Mouse (Mus musculus) embryonic facial prominence, embryonic 12.5 days (tissue): ENCODE measurements around the gene Gm49342. TPM values are rescaled to one million over a fixed set of nuclear protein-coding genes. Genes with fewer than 3 reads are reported as not detected.

ENCODE experiments used
- ATAC-seq: fragments of 200-750 bp; cut with Nextera tagmentation; 2 replicates; pipeline ENCODE4 v1.8.0; 2017; ENCODE audit not compliant: insufficient number of reproducible peaks, insufficient read depth, low FRiP score, low TSS enrichment
- H3K27ac ChIP-seq: fragments of 300-500 bp; sonication (generic); 2 replicates; pipeline ENCODE4 v1.5.1; 2016; ENCODE audit warnings: mild to moderate bottlenecking
- H3K27me3 ChIP-seq: fragments of 300-500 bp; sonication (generic); 2 replicates; pipeline ENCODE4 v1.6.1; 2016; ENCODE audit warnings: mild to moderate bottlenecking, moderate library complexity
- H3K36me3 ChIP-seq: fragments of 300-500 bp; sonication (generic); 2 replicates; pipeline ENCODE4 v1.6.1; 2016; ENCODE audit warnings: mild to moderate bottlenecking
- H3K4me1 ChIP-seq: fragments of 300-500 bp; sonication (generic); 2 replicates; pipeline ENCODE4 v1.6.1; 2016
- H3K4me2 ChIP-seq: fragments of 300-500 bp; sonication (generic); replicated peaks from 2 replicates; pipeline ENCODE4 v1.6.1; 2016; ENCODE audit warnings: mild to moderate bottlenecking, moderate library complexity
- H3K4me3 ChIP-seq: fragments of 300-500 bp; sonication (generic); 2 replicates; pipeline ENCODE4 v1.5.1; 2016; ENCODE audit warnings: mild to moderate bottlenecking
- H3K9ac ChIP-seq: fragments of 300-500 bp; sonication (generic); 2 replicates; pipeline ENCODE4 v1.6.1; 2016; ENCODE audit warnings: mild to moderate bottlenecking, moderate library complexity
- H3K9me3 ChIP-seq: fragments of 300-500 bp; sonication (generic); 2 replicates; pipeline ENCODE4 v1.6.1; 2016; ENCODE audit warnings: mild to moderate bottlenecking, moderate library complexity
- WGBS: fragments of 180-500 bp; shearing (Covaris S2); methylation state at CpG from one replicate; pipeline ENCODE4 v1.1.7; 2016; 5-methylcytosine and 5-hydroxymethylcytosine counted together
- polyA plus RNA-seq: library from polyadenylated mRNA; unstranded; fragments of >200 nt; fragmentation: Nextera tagmentation; extraction: Ambion mirVana; gene quantifications from 2 replicates; pipeline ENCODE4 v1.2.1, GENCODE M21; 2016

Gm49342 gene
- polyA plus RNA-seq, 1 experiment from 2014 or later, result not detected

DNA sequence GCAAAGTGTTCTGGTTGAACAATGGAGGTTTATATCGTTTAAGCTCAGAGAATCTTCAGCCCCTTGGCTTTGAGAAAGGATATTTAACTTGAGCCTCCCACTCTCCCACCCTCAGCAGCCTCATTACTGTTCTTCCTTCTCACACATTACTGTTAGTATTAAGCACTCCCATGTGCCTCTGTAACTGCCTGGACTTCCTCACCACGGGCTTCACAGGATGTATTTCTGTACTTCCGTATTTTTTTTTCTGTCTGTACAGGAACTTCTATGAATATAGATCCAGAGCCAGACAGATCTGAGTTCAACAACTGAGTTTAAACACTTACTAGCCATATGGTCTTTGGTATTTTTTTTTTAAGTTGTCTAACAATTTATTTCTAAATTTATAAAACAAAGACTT, 52.8 kb downstream of the Gm49342 start:
- H3K27ac ChIP-seq, result no peak overlapping the region
- H3K27me3 ChIP-seq, result no peaks in the 10 kb centered on the region
- no peak overlapping the region for H3K4me3 ChIP-seq
- H3K36me3 ChIP-seq, result no peaks in the 10 kb centered on the region
- H3K9me3 ChIP-seq, result no peaks in the 10 kb centered on the region
- H3K4me1 ChIP-seq, result no peaks in the 10 kb centered on the region
- ATAC-seq, result no peak
- H3K4me2 ChIP-seq, result no peak overlapping the region
- WGBS, result 73% methylated on average over 3 of the region's 3 CpGs
- H3K9ac ChIP-seq, result no peak overlapping the region

DNA sequence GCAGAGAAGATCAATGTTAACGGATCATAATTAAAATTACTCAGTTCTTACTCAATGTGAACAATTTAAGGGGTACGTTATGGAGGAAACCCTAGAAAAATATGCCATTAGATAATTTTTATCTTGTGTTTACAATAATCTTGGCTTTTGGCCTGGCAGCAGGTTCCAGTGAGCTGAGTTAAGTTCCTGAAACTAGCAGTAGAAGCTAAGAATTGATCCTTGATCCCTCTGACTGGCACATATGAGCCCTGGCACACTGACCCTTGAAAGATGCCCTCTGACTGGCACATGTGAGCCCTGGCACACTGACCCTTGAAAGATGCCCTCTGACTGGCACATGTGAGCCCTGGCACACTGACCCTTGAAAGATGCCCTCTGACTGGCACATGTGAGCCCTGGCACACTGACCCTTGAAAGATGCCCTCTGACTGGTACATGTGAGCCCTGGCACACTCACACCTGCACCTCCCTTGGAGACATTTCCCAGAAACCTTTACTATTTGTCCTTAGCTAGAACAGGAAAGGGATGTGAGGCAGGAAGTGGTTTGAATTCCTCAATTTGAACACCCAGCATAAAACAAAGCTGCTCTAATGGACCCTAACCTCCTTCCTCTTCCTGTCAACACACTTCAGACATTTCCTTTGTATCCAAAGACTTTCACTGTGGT, 53.8 kb downstream of the Gm49342 start:
- ATAC-seq, result no peak
- no peaks in the 10 kb centered on the region for H3K27me3 ChIP-seq
- no peaks in the 10 kb centered on the region for H3K4me1 ChIP-seq
- WGBS, result 80% methylated on average over 2 of the region's 2 CpGs
- no peak overlapping the region for H3K9ac ChIP-seq
- H3K9me3 ChIP-seq, result no peaks in the 10 kb centered on the region
- H3K4me2 ChIP-seq, result no peak overlapping the region
- H3K4me3 ChIP-seq, result no peak overlapping the region
- no peak overlapping the region for H3K27ac ChIP-seq
- H3K36me3 ChIP-seq, result no peaks in the 10 kb centered on the region

DNA sequence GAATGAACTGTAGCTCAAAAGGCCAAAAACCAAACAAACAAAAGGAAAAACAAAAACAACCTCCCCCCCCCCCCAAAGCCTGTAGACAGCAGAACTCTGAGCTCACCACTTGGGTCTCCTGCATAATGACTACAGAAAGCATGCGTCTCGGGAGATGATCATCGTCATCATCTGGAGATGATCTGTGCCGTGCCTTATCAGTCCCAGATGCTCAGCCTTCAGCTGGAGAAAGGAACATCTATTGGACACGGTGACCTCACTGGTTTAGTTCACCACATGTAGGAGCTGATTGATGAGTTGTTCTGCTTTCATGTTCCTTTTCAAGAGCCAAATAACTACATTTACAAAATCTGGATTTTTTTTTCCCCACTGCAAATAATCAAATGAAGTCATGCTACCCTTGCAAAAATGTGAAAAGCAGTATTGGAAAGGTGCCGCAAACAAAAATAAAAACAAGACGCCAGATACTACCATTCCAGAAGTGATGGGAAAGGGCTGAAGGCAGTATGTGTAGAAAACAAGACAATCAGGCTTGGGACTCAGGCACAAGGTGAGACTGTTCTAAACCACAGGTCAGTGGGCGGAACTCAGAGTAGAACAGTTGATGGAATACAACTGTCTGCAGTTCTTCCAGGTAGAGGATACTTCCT, 63.0 kb downstream of the Gm49342 start, which contains the start of gene Rnase10:
Rnase10 (plus strand) TSS at position 600 of the 650 bp plus-strand sequence.
- Histone ChIP-seq H3K4me3 (no peak within 1 kb of the TSS), H3K9me3 (no peaks in the 10 kb centered on the region), H3K36me3 (no peaks in the 10 kb centered on the region), H3K9ac (no peak within 1 kb of the TSS), H3K27ac (no peak within 1 kb of the TSS), H3K4me2 (no peak within 1 kb of the TSS), H3K27me3 (no peaks in the 10 kb centered on the region), H3K4me1 (no peaks in the 10 kb centered on the region)
- 49% methylated on average over 8 of the region's 8 CpGs for WGBS
- ATAC-seq, result no peak

DNA sequence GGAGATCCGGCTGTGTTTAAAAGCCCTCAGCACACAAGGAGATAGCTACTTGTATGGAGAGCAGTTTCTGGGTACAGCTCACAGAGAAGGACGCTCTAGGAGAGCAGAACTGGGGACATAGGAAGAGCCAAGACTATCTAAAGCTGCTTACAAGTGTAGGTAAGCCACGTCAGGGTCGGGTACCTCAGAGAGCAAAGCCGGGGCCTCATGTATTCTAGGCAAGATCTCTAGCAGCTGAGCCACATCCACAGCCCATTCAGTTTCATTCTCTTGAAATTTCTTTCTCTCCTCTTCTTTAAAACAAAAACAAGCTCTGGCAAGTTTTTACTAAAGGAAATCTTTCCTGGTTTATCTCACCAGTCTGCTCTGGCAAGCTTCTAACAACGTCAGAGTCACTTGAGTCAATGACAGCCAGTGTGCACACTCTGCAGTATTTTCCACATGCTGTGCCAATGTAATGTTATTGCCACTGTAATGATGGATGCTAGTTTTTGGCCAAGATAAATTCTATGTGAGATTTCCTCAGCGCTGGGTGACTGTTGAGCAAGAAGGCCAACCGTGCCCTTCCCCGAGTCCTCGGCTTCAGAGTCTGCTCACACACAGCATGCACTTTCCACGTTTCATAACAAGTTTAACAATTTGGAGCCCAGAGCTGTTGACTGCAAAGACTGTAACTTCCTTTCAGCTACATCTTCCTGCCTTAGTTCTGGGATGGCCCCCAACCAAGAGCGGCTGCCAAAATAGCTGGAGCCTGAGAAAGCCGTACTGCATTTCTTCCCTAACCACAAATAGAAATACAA, 63.8 kb downstream of the Gm49342 start:
- Histone ChIP-seq H3K36me3 (no peaks in the 10 kb centered on the region), H3K4me2 (no peak overlapping the region), H3K4me3 (no peak overlapping the region), H3K9me3 (no peaks in the 10 kb centered on the region), H3K4me1 (no peaks in the 10 kb centered on the region), H3K27ac (no peak overlapping the region), H3K27me3 (no peaks in the 10 kb centered on the region), H3K9ac (no peak overlapping the region)
- ATAC-seq, result no peak
- 82% methylated on average over 13 of the region's 13 CpGs for WGBS

DNA sequence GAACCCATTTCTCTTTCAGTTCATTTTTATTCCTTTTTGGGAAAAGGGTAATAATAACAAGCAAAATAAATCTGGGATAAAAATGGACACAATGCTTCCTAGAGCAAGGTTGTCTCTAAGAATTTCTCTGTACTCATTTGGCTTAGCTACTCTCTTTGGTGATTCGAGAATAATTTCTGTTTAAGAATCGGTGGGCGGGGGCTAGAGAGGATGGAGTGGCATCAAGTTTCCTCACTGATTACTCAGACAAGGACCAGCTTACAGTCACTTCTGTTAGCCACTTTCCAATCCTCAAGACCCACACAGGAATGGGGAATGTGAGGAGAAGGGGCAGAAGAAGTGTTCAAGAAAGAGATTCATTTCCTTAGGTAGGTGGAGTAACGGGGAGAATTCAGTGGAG, 64.5 kb downstream of the Gm49342 start:
- H3K4me3 ChIP-seq, result no peak overlapping the region
- WGBS, result 63% methylated on average over 4 of the region's 4 CpGs
- H3K9ac ChIP-seq, result no peak overlapping the region
- no peak overlapping the region for H3K4me2 ChIP-seq
- no peak for ATAC-seq
- no peak overlapping the region for H3K27ac ChIP-seq
- H3K9me3 ChIP-seq, result no peaks in the 10 kb centered on the region
- H3K36me3 ChIP-seq, result no peaks in the 10 kb centered on the region
- no peaks in the 10 kb centered on the region for H3K27me3 ChIP-seq
- no peaks in the 10 kb centered on the region for H3K4me1 ChIP-seq

DNA sequence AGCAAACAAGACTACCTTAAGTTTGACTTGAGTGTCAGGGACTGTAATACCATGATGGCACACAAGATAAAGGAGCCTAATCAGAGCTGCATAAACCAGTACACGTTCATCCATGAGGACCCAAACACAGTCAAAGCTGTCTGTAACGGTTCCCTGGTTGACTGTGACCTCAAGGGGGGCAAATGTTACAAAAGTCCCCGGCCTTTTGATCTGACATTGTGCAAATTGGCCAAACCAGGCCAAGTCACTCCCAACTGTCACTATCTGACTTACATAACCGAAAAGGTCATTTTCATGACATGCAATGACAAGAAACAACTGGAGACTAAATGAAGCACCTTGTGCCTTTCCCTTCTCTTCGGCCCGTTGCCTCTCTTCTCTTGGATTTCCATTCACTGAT, 65.3 kb downstream of the Gm49342 start:
- Histone ChIP-seq H3K27me3 (no peaks in the 10 kb centered on the region), H3K9ac (no peak overlapping the region), H3K4me3 (no peak overlapping the region), H3K9me3 (no peaks in the 10 kb centered on the region), H3K36me3 (no peaks in the 10 kb centered on the region), H3K4me1 (no peaks in the 10 kb centered on the region), H3K27ac (no peak overlapping the region), H3K4me2 (no peak overlapping the region)
- no peak for ATAC-seq
- 80% methylated on average over 6 of the region's 6 CpGs for WGBS

Other genes starting within 250 kb of the Gm49342 start
- gene Olfr748, start 237.1 kb upstream of the Gm49342 start, polyA plus RNA-seq, result not detected in 2 replicates
- gene Olfr749, start 199.4 kb upstream of the Gm49342 start, polyA plus RNA-seq, result not detected in 2 replicates
- gene Ttc5, start 159.0 kb upstream of the Gm49342 start, polyA plus RNA-seq, result 95.2 and 96.7 TPM in 2 replicates
- not detected in 2 replicates for gene Ccnb1ip1, start 136.8 kb upstream of the Gm49342 start, polyA plus RNA-seq
- 63.8 and 67.6 TPM in 2 replicates for gene Parp2, start 136.7 kb upstream of the Gm49342 start, polyA plus RNA-seq
- gene Tep1, start 74.0 kb upstream of the Gm49342 start, polyA plus RNA-seq, result 3.5 and 5.7 TPM in 2 replicates
- gene Klhl33, start 47.0 kb upstream of the Gm49342 start, polyA plus RNA-seq, result 0.22 and 0.46 TPM in 2 replicates
- gene Osgep, start 19.6 kb upstream of the Gm49342 start, polyA plus RNA-seq, result 162 and 166 TPM in 2 replicates
- gene Apex1, start 19.5 kb upstream of the Gm49342 start, polyA plus RNA-seq, result 320 and 335 TPM in 2 replicates
- gene Pip4p1, start 13.7 kb upstream of the Gm49342 start, polyA plus RNA-seq, result 54.5 and 57.6 TPM in 2 replicates
- 48.8 and 49.9 TPM in 2 replicates for gene Pnp, start 13.4 kb upstream of the Gm49342 start, polyA plus RNA-seq
- 0.29 TPM in 1 of 2 replicates, not detected in the other for gene Pnp2, start 11.5 kb downstream of the Gm49342 start, polyA plus RNA-seq
- gene Rnase10, start 63.2 kb downstream of the Gm49342 start, polyA plus RNA-seq, result not detected in 2 replicates
- not detected in 2 replicates for gene Rnase9, start 97.4 kb downstream of the Gm49342 start, polyA plus RNA-seq
- not detected in 2 replicates for gene Rnase11, start 105.6 kb downstream of the Gm49342 start, polyA plus RNA-seq
- not detected in 2 replicates for gene Rnase12, start 113.1 kb downstream of the Gm49342 start, polyA plus RNA-seq
- not detected in 2 replicates for gene Olfr750, start 129.9 kb downstream of the Gm49342 start, polyA plus RNA-seq
- gene Rnase4, start 146.6 kb downstream of the Gm49342 start, polyA plus RNA-seq, result 17.8 and 18.9 TPM in 2 replicates
- 4.1 and 4.5 TPM in 2 replicates for gene Ang, start 146.6 kb downstream of the Gm49342 start, polyA plus RNA-seq
- not detected in 2 replicates for gene Eddm3b, start 169.9 kb downstream of the Gm49342 start, polyA plus RNA-seq
- gene Rnase6, start 179.4 kb downstream of the Gm49342 start, polyA plus RNA-seq, result 0.28 and 0.29 TPM in 2 replicates
- gene Rnase1, start 202.3 kb downstream of the Gm49342 start, polyA plus RNA-seq, result not detected in 2 replicates
- gene Rnase2b, start 217.7 kb downstream of the Gm49342 start, polyA plus RNA-seq, result not detected in 2 replicates